Mouse (Mus musculus) heart, postnatal 0 days (tissue): ENCODE results near the gene Brd2. TPM values are rescaled to one million over a fixed set of nuclear protein-coding genes. Genes with fewer than 3 reads are reported as not detected.

Experiments
- ATAC-seq: fragments of 200-750 bp; cut with Nextera tagmentation; 2 replicates; pipeline ENCODE4 v1.8.0; 2017; ENCODE audit warnings: low read depth, moderate number of reproducible peaks, moderate library complexity; ENCODE audit not compliant: insufficient read depth
- DNase-seq: peaks from one replicate; pipeline ENCODE4 v3.0.0-alpha.2; 2016; ENCODE audit warnings: low spot score
- H3K27ac ChIP-seq: fragments of 300-500 bp; sonication (generic); 2 replicates; pipeline ENCODE4 v1.5.1; 2014; ENCODE audit warnings: low read depth, mild to moderate bottlenecking
- H3K27me3 ChIP-seq: fragments of 300-500 bp; sonication (generic); 2 replicates; pipeline ENCODE4 v1.6.1; 2014; ENCODE audit warnings: low read length, mixed read lengths; ENCODE audit not compliant: control insufficient read depth, insufficient read depth
- H3K36me3 ChIP-seq: fragments of 300-500 bp; sonication (generic); replicated peaks from 2 replicates; pipeline ENCODE4 v1.6.1; 2014; ENCODE audit warnings: low read length, mixed read lengths; ENCODE audit not compliant: control insufficient read depth, insufficient read depth
- H3K4me1 ChIP-seq: fragments of 300-500 bp; sonication (generic); 2 replicates; pipeline ENCODE4 v1.6.1; 2014; ENCODE audit warnings: antibody characterized with exemption; ENCODE audit not compliant: control insufficient read depth, insufficient read depth
- H3K4me2 ChIP-seq: fragments of 300-500 bp; sonication (generic); 2 replicates; pipeline ENCODE4 v1.6.1; 2014; ENCODE audit warnings: low read depth, mild to moderate bottlenecking, low read length, moderate library complexity
- H3K4me3 ChIP-seq: fragments of 300-500 bp; sonication (generic); 2 replicates; pipeline ENCODE4 v1.5.1; 2014; ENCODE audit warnings: low read depth, low read length
- H3K9ac ChIP-seq: fragments of 300-500 bp; sonication (generic); replicated peaks from 2 replicates; pipeline ENCODE4 v1.6.1; 2014; ENCODE audit warnings: low read depth, low read length, mixed read lengths
- H3K9me3 ChIP-seq: fragments of 300-500 bp; sonication (generic); replicated peaks from 2 replicates; pipeline ENCODE4 v1.6.1; 2016; ENCODE audit warnings: low read length; ENCODE audit not compliant: control insufficient read depth
- CTCF ChIP-seq: IDR thresholded peaks from 2 replicates; pipeline ENCODE4 v1.5.1; 2016; ENCODE audit warnings: antibody characterized with exemption, control low read depth, low read depth
- EP300 ChIP-seq: IDR thresholded peaks from 2 replicates; pipeline ENCODE4 v1.6.1; 2016; ENCODE audit warnings: antibody characterized with exemption, low read depth
- WGBS: fragments of 180-500 bp; shearing (Covaris S2); extraction: QIAGEN DNeasy Blood & Tissue Kit; methylation state at CpG from one replicate; pipeline ENCODE4 v1.1.7; 2014; 5-methylcytosine and 5-hydroxymethylcytosine counted together
- polyA plus RNA-seq: library from polyadenylated mRNA; unstranded; fragments of >200 nt; fragmentation: Nextera tagmentation; extraction: Ambion mirVana; gene quantifications from 2 replicates; pipeline ENCODE4 v1.2.1, GENCODE M21; 2015
- total RNA-seq: library from RNA; depleted of rRNA; stranded (reverse); fragments of >200 nt; gene quantifications from 2 replicates; pipeline ENCODE4 v1.2.3, GENCODE M21; 2014; ENCODE audit warnings: low replicate concordance

Brd2 gene
- total and polyA plus RNA-seq, 2 experiments from 2014 or later = 38.4 to 87.5 TPM

- H3K9ac ChIP-seq = no peak within 1 kb of the TSS
- H3K4me3 ChIP-seq = no peak within 1 kb of the TSS
- ATAC-seq (peak; percentile 40; the same call in 1 of the 2 replicates), DNase-seq (peak; percentile 45)
- H3K9me3 ChIP-seq = no peaks in the 10 kb centered on the region
- no peaks in the 10 kb centered on the region for H3K36me3 ChIP-seq
- H3K4me1 ChIP-seq = peaks cover 10% of the 10 kb centered on the region
- 24% methylated on average over 7 of the region's 7 CpGs for WGBS
- no peak within 1 kb of the TSS for H3K4me2 ChIP-seq
- TF ChIP-seq CTCF = no peak
- H3K27me3 ChIP-seq = peaks cover 38% of the 10 kb centered on the region
- peak within 1 kb of the TSS; percentile 62 for H3K27ac ChIP-seq
These were observed 20.6 kb upstream of the Brd2 start, which contains the start of gene H2-DMb2 for GRCm38 (mm10) chr17:34143033-34143432. Gene H2-DMb2, plus strand, starts transcription at chr17:34143307.

GRCm38 (mm10) chr17:34142456-34143010, 20.1 kb upstream of the Brd2 start:
- no peaks in the 10 kb centered on the region for H3K36me3 ChIP-seq
- TF ChIP-seq EP300 (no peak), CTCF (no peak)
- WGBS = 67% methylated on average over 7 of the region's 7 CpGs
- peaks cover 10% of the 10 kb centered on the region for H3K4me1 ChIP-seq
- ATAC-seq (no peak), DNase-seq (no peak)
- peaks cover 42% of the 10 kb centered on the region for H3K27me3 ChIP-seq
- no peaks in the 10 kb centered on the region for H3K9me3 ChIP-seq
- no peak overlapping the region for H3K4me2 ChIP-seq
- no peak overlapping the region for H3K4me3 ChIP-seq
- no peak overlapping the region for H3K9ac ChIP-seq
- peak overlapping the region; percentile 62 for H3K27ac ChIP-seq

- DNase-seq (no peak), ATAC-seq (no peak)
- TF ChIP-seq CTCF (no peak), EP300 (no peak)
- H3K9me3 ChIP-seq = no peaks in the 10 kb centered on the region
- peaks cover 53% of the 10 kb centered on the region for H3K27me3 ChIP-seq
- H3K9ac ChIP-seq = no peak overlapping the region
- H3K4me1 ChIP-seq = peaks cover 10% of the 10 kb centered on the region
- no peak overlapping the region for H3K4me2 ChIP-seq
- H3K36me3 ChIP-seq = no peaks in the 10 kb centered on the region
- H3K27ac ChIP-seq = no peak overlapping the region
- no peak overlapping the region for H3K4me3 ChIP-seq
- WGBS = 49% methylated on average over 4 of the region's 4 CpGs
These were observed 19.0 kb upstream of the Brd2 start for GRCm38 (mm10) chr17:34141448-34141847.

GRCm38 (mm10) chr17:34140240-34140639, 17.8 kb upstream of the Brd2 start:
- H3K4me3 ChIP-seq = 0 out of 2 replicates have a peak overlapping the region, but pooled peaks have one; percentile 39
- peaks cover 10% of the 10 kb centered on the region for H3K4me1 ChIP-seq
- DNase-seq = no peak
- no peak for ATAC-seq
- H3K4me2 ChIP-seq = peak overlapping the region; percentile 71; the same call in 1 of the 2 replicates
- 9% methylated on average over 5 of the region's 5 CpGs for WGBS
- H3K9ac ChIP-seq = no peak overlapping the region
- H3K27ac ChIP-seq = no peak overlapping the region
- H3K27me3 ChIP-seq = peaks cover 55% of the 10 kb centered on the region
- TF ChIP-seq EP300 (no peak), CTCF (no peak)
- no peaks in the 10 kb centered on the region for H3K36me3 ChIP-seq
- H3K9me3 ChIP-seq = no peaks in the 10 kb centered on the region

- H3K27me3 ChIP-seq = peaks cover 55% of the 10 kb centered on the region
These were observed 17.0 kb upstream of the Brd2 start for GRCm38 (mm10) chr17:34139416-34139815.

GRCm38 (mm10) chr17:34138655-34139054, 16.2 kb upstream of the Brd2 start:
- no peaks in the 10 kb centered on the region for H3K36me3 ChIP-seq
- TF ChIP-seq CTCF = no peak
- TF ChIP-seq EP300 = no peak
- H3K9me3 ChIP-seq = no peaks in the 10 kb centered on the region
- 72% methylated on average over 7 of the region's 7 CpGs for WGBS
- no peak overlapping the region for H3K4me3 ChIP-seq
- H3K27ac ChIP-seq = no peak overlapping the region
- no peak for DNase-seq
- ATAC-seq = no peak
- H3K9ac ChIP-seq = no peak overlapping the region
- H3K27me3 ChIP-seq = peaks cover 55% of the 10 kb centered on the region
- peaks cover 10% of the 10 kb centered on the region for H3K4me1 ChIP-seq
- H3K4me2 ChIP-seq = no peak overlapping the region

More at GRCm38 (mm10) chr17:34139416-34139815, 17.0 kb upstream of the Brd2 start:
- H3K27ac ChIP-seq = no peak overlapping the region
- no peaks in the 10 kb centered on the region for H3K9me3 ChIP-seq
- 3% methylated on average over 16 of the region's 16 CpGs for WGBS
- TF ChIP-seq EP300 = no peak
- no peak for TF ChIP-seq CTCF
- no peak overlapping the region for H3K9ac ChIP-seq
- no peak for DNase-seq
- H3K36me3 ChIP-seq = no peaks in the 10 kb centered on the region
- H3K4me2 ChIP-seq = peak overlapping the region; percentile 71
- H3K4me1 ChIP-seq = peaks cover 10% of the 10 kb centered on the region
- H3K4me3 ChIP-seq = peak overlapping the region; percentile 39
- no peak for ATAC-seq
